Mouse (Mus musculus) adrenal gland (tissue): ENCODE measurements around the gene Foxa3.

ENCODE experiments used
- intact Hi-C: fragments of 180-260 bp; cut with DNase I; formaldehyde crosslinking; loops from one replicate; pipeline ENCODE4 v1.15.1; 2025
- long read RNA-seq, 2 experiments: library from polyadenylated mRNA; unstranded; transcript quantifications; one replicate each; pipeline ENCODE4 v2.0.0; 2020; ENCODE audit warnings: borderline replicate concordance in 1 of 2; ENCODE audit not compliant: insufficient replicate concordance in 1 of 2

Gene Foxa3
- long read RNA-seq, experiment 1: 0 reads
- long read RNA-seq, experiment 2: 0 reads

DNA sequence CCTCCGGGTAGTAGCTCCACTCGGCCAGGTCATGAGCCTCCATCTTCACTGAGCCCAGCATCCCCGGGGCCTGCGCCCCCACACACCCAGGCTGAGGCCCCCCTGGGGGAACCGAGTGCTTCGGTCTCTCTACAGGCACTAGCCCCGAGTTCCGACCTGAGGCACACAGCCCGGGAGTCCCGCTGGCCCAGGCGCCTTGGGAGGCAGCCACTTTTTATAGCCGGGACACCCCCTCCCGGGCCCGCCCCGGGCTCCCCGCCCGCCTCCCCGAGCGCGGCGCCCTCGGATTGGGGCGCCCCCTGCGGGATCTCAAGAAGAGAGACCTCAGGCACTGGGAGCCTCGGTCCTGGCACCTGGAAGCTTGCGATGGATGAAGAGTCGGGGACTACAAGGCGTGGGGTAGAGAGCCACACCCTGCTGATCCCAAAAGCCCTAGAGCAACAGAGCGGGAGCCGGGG lies at the start of gene Foxa3:
TSS of gene Foxa3 (minus strand) at position 182 of the 458 bp plus-strand sequence.
- intact Hi-C loops: no loop called here

DNA sequence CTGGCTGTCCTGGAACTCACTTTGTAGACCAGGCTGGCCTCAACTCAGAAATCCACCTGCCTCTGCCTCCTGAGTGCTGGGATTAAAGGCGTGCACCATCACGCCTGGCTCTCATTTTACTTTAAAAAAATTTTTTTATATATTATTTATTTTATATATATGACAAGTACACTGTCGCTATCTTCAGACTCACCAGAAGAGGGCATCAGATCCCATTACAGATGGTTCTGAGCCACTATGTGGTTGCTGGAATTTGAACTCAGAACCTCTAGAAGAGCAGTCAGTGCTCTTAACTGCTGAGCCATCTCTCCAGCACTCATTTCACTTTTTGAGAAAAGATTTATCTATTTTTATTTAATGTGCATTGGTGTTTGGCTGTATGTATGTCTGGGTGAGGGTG lies 47.7 kb upstream of the Foxa3 start:
- intact Hi-C loops: loop anchor here (2.0 kb wide), 1 partner anchor 22 kb away; no protein-coding TSS in a partner anchor

DNA sequence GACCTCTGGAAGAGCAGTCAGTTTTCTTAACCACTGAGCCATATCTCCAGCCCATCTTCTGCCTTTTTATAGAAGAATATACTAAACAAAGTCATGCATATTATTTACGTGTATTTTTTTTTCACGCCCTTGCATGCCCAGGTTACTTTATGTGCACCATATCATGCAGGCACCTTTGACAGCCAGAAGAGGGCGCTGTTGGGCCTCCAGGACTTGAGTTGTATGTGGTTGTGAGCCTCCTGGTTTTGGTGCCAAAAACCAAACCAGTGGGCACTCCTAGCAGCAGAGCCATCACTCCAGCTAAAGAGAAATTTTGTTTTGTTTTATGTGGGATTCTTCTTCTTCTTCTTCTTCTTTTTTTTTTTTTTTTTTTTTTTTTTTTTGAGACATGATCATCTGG lies 46.2 kb upstream of the Foxa3 start:
- intact Hi-C loops: no loop called here

DNA sequence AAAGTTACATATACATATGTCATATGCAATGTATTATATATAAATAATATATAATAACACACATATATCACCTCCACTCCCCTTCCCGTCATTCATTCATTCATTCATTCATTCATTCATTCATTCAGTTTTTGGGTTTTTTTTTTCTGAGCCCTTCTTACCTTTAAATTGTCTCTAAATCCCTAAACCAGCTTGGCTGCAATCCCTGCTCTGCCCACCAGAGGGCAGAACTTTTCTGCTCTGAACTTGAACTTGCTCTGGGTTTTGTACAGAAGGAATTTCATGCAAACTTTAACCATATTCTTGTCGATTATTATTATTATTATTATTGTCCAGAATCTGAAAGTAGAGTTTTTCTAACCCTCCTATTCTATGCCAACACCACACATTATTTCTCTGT lies 45.4 kb upstream of the Foxa3 start:
- intact Hi-C loops: no loop called here

DNA sequence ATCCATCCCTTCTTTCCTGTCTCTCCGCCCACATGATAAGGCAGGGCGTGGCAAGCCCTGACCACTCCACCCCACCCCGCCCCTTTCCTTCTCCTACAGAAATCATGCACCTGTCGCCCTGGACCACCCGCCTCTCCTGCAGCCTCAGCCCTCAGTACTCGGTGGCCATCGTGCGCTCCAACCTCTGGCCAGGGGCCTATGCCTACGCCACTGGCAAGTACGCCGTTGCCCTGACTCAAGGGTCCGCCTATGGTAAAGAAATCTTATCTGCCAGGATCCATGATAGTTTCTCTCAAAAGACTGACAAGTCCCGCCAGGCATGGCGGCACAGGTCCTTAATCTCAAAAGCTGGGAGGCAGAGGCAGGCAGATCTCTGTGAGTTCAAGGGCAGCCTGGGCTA lies 44.6 kb upstream of the Foxa3 start:
- intact Hi-C loops: no loop called here

DNA sequence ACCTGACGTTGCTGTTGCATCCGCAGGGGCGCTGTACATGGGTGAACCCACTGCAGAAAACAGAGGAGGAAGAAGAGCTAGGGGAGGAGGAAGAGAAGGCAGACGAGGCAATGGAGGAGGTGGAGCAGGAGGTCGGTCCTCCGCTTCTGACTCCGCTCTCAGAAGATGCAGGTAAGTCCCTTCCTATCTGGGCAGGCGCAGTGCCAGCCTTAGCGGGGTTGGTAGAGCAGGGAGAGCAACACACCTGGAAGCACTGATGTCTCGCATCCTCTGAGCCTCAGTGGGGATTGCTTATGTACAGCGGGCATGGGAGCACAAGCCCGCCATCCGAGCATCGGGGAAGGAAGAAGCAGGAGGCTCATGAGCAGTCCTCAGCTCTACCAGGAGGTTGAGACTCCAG lies 43.7 kb upstream of the Foxa3 start:
- intact Hi-C loops: no loop called here

DNA sequence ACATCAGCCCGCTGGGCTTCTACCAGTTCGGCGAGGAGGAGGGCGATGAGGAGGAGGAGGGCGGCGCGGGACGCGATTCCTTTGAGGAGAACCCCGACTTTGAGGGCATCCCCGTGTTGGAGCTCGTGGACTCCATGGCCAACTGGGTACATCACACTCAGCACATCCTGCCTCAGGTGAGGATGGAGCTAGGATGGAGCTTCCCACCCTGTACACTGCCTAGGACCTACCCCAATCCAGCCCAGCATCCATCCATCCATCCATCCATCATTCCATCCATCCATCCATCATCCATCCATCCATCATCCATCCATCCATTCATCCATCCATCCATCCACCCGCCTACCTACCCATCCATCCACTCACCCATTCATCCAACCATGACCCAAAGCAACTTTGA lies 42.6 kb upstream of the Foxa3 start:
- intact Hi-C loops: no loop called here

DNA sequence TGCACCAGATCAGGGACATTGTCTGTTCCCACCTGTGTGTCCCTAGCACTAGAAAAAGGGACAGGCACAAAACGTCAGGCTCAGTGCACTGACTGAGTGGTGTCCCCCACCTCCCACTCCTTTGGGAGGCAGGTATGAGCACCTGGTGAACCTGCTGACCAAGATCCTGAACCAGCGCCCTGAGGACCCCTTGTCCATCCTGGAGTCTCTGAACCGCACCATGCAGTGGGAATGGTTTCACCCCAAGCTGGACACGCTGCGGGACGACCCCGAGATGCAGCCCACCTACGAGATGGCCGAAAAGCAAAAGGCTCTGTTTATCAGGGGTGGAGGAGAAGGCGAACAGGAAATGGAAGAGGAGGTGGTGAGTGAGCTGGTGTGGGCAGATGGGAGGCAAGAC lies 34.1 kb upstream of the Foxa3 start:
- intact Hi-C loops: no loop called here

DNA sequence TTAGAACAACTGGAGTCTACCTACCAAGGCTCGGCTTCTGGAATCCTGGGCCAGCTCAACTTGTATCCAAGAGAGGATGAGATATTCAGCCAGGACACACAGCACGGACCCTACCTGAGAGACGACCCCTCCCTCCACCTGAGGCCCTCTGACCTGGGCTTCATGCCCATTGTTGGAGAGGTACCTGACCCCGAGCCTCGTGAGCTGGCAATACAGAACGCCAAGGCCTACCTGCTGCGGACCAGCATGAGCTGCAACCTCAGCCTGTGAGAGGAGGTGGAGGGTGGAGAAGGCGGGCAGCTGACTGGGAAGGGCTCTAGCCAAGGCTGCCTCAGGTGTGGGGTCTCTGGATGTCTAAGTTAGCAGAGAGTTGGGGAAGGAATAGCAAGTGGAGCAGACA lies 31.8 kb upstream of the Foxa3 start:
- intact Hi-C loops: no loop called here

DNA sequence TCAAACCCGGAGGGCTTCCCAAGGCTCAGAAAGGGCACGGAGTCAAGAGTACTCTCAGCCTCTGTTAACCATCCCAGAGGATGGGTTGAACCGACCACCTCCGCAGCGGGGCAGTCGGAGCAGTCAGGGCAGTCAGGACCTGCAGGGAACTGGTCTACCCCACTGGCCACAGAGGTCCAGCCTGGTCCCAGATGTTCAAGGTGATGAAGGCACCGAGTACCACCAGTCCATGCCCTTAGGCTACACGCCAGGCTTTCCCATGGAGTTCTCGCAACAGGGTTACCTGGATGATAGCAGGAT lies 31.4 kb upstream of the Foxa3 start:
- intact Hi-C loops: no loop called here

DNA sequence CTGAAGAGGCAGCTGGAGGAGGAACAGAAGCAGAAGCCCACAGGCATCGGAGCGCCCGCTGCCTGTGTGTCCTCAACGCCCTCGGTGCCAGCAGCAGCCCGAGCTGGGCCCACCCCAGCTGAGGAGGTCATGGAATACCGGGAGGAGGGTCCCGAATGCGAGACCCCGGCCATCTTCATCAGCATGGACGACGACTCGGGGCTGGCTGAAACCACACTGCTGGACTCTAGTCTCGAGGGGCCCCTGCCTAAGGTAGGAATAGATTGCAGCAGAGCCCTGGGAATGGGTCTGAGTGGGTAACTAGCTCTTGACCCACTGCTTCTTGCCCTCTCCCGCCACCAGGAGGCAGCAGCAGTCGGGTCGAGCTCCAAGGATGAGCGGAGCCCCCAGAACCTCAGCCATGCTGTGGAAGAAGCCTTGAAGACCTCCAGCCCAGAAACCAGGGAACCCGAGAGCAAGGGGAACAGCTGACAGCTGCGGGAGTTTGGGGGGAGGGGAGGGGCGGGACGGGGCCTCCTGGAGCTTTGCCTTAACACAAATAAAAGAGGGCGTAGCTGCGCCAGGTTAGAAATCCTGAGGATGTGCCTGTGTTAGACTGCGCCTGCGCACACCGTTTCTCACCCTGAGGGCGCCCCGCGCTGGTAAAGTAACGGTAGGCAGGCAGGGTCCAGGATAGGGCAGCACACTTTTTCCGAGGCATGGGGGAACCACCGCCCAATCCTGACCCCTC lies 30.9 kb upstream of the Foxa3 start, which contains the start of gene Rsph6a:
TSS of gene Rsph6a (plus strand) at position 644 of the 730 bp plus-strand sequence.
- intact Hi-C loops: no loop called here

DNA sequence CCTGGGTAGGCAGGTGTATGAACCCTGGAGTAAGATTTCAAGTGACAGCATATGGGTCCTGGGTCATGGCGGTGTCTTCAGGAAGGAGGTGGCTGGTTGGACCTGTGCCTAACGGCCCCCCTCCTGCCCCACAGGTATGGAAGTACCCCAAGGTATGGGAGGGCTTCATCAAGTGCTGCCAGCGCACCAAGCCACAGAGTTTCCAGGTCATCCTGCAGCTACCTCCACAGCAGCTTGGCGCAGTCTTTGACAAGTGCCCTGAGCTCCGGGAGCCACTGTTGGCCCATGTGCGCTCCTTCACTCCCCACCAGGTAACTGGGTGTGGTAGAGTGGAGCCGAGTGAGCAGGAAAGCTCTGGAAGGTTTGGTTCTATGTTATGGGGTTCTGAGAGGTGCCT lies 29.8 kb upstream of the Foxa3 start:
- intact Hi-C loops: no loop called here

DNA sequence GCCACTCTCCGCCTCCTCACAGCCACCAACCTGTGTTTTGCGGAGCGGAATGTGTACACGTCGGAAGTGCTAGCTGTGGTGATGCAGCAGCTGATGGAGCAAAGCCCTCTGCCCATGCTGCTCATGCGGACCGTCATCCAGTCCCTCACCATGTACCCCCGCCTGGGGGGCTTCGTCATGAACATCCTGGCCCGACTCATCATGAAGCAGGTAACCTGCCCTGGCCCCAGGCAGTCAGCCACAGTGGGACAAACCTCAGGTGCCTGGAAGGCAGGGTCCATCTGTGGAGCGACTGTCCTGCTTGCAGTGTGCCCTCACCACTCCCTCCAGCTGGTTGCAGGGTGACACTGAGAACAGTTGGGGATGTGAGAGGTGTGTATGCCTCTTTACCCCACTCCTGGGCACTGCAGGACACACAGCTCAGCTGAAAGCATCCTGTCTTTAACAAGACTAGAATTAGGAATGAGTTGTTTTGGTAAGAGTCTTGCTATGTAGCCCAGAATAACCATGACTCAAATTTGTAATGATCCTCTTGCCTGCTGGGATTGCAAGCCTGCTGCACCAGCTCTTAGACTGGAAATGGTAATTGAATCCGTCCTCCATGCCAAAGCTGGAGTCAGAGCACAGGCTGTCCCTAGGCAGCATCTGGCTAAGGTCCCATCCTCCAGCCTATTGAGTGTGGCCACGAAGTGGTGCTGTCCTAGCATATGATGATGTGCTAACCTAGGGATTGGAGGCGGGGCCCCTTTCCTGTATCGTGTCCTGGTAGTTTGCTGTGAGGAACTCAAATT lies 29.2 kb upstream of the Foxa3 start:
- intact Hi-C loops: no loop called here

DNA sequence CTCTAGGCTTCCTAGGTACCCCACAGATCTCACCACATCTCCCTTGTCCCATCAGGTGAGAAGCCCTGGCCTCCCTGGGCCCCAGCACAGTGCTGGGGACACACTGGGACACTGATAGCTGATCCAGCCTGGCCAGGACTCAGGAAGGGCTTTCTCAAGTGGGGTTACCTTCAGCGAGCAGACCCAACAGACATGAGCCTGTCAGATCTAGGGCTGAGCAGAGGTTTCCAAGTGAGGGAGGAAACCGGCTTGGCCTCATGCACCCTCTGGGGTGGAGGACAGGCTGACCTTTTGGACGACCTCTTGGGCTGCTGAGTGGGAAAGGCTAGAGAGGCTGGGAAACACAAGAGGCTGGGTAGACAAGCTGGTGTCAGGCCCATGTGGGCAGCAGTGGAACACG lies 27.8 kb upstream of the Foxa3 start:
- intact Hi-C loops: no loop called here

DNA sequence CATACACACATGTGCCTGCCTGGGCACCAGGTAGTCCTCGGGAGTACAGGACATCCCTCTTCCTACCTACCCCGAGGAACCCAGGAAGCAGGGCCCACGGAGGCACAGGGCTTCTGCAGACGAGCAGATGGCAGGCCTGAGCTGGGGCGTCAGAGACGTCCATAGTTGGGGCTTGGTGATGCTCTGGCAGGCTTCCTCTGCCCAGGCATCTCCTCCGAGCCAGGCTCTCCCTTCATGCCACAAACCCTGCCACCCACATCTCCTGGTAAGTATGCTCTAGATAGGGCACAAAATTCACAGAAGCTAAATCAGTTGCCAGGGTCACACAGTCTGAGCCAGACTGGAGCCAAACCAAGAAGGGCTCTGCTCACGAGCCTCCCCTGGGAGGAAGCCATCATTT lies 26.8 kb upstream of the Foxa3 start:
- intact Hi-C loops: no loop called here

DNA sequence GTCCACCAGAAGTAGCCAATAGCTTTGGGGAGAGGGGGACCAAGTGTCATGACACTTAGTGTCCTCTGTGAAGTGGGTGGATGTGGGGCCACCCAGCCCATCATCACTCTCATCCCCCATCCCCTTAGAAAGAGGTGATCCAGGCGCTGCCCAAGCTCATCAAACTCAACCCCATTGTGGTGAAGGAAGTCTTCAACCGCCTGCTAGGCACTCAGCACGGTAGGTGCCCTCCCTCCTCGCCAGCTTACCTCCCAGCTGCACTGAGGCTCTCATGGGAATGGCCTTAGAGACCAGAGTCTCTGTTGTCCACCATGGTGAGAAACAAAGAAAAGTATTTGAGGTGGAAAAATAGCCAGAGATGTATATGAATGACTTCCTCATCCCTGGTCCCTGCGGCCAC lies 25.9 kb upstream of the Foxa3 start:
- intact Hi-C loops: no loop called here

DNA sequence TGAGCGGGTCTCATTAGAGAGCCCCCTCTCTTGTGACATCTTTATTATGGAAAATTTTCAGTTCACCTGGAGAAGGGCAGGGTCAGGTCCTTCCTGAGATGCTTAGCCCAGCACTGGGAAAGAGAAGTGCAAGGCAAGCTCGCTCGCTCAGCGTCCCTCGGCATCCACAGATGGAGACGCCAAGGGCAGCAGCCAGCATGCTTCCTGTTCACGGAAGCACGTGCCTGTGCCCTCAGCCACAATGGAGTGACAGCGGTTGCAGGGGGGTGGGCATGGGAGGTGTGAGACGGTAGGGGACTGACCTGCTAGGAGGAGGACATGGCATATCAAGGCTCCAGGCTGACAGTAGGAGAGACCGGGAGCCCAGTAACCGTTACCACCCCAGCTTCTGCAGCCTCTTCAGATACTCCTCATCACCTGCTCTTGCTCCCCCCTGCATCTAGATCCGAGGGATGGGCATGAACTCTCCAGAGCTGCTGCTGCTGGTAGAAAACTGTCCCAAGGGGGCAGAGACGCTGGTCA lies 24.7 kb upstream of the Foxa3 start:
- intact Hi-C loops: no loop called here

DNA sequence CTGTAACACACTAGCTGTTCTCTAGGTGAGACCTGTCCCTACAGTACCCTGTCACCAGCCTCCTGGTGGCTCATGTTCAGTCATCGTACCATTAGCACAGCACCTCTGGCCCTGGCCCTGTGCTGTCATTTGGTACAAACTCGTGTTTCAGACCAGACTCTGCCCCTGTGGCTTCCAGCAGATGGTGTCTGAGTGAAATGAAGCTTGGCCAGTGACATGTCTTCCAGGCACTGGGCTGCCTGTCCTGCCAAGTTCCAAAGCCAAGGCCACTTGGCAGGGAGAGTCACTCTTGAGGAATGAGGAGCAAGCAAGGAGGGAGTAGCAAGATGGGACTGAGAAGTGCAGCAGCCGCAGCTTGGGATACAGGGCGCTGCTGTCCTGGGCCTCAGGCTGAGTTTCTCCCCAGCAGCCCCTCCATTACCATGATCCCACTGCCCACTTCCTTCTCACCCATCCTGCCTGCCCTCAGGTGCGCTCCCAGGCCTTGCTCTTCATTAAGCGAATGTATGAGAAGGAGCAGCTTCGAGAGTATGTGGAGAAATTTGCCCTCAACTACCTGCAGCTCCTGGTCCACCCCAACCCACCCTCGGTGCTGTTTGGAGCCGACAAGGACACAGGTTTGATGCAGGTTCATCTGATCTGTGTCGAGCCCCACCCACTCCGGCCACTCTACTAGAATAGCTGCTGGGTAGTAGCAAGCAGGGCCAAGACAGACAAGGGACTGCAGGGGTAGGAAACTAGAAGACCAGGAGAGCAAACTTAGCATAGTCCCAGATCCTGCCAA lies 23.1 kb upstream of the Foxa3 start:
- intact Hi-C loops: no loop called here

DNA sequence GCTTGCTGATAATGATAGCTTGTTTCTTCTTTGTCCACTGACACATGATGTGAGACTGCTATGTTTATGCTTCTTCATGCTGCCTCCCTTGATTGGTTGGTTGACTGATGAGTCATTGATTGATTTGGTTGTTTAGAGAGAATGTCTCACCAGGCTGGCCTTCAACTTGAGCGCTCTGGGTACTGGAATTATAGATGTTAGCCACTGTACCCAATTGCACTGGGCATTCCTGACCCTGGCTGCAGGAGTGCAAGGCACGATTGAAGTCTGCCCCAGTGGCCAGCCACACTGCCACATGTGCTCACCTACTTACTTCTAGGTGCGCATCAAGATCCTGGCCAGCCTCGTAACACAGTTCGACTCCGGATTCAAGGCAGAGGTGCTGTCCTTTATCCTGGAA lies 21.3 kb upstream of the Foxa3 start:
- intact Hi-C loops: no loop called here

DNA sequence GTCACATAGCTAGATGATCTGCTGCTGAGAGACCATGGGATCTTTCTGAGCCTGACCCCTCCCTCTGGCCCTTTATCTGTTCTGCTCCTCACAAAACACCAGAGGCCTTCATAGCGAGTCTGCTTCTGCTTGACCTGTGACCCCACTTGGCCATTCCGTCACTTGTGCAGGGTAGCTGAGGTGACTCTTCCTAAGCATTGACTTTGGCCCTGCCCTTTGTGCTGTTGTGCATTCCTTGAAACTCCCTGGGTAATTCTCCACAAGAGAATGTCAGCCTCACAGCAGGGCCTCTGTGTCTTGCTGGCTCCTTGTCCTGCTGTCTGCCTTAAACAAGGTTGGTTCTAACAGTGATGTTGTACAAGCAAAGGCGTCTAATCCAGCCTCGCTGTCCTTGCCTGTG lies 8.3 kb upstream of the Foxa3 start:
- intact Hi-C loops: no loop called here

DNA sequence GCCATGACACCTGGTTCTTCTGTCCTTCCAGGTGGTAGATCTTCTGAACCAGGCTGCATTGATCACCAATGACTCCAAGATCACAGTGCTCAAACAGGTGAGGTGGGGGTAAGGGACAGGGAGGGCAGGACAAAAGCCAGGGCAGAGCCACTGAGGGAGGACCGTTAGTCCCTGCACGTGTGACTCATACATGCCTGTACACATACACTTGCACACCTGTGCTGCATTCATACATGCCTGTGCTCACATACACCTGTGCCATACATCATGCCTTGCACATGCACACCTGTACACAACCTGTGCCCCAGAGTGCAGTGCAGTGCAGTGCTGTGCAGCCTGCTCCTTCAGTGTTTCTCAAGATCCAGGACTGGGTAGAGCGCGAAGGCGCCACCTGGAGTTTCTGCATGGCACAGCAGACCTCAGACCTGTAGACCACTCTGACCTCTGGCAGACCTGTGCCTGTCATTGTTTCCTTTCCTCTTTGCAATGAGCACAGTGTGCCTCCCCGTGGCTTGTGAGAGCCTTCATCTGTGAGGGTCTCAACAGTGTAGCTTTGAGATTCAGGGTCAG lies 5.8 kb upstream of the Foxa3 start:
- intact Hi-C loops: no loop called here

DNA sequence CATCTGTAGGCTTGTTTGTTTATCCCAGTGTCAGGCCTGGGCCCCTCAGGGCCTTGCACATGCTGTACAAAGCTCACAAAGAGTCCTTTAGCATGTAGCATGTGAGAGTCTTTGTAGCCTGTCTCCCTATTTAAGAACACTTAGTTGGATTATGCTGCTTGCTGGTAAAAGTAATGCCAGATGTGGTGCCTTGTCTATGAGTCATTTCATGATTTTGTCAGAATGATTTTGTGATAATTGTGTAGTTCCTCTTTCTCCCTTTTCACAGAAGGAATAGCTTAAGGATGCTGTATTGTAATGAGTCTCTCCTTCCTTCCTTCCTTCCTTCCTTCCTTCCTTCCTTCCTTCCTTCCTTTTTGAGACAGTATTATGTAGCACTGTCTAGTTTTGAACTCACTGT lies 4.7 kb upstream of the Foxa3 start:
- intact Hi-C loops: no loop called here
